Mouse (Mus musculus): ENCODE data around the gene Gm45623. TPM values are rescaled to one million over a fixed set of nuclear protein-coding genes. Genes with fewer than 3 reads are reported as not detected.

Gene Gm45623
- total RNA-seq, 2 experiments from 2014 or later = not detected

Other genes starting within 250 kb of the Gm45623 start
- under 1 TPM; 0.74 to 0.87 TPM for gene Fbxl21, start 231.4 kb downstream of the Gm45623 start, total RNA-seq (2021)
- gene Lect2, start 205.3 kb downstream of the Gm45623 start, total RNA-seq (2021) = not detected
- gene Tgfbi, start 144.3 kb downstream of the Gm45623 start, total RNA-seq (2021) = 10 to 100 TPM; 19.5 to 22.9 TPM
- gene Smad5, start 50.8 kb downstream of the Gm45623 start, total RNA-seq (2021) = 10 to 100 TPM; 26.6 to 26.9 TPM
- not detected for gene Trpc7, start 142.2 kb upstream of the Gm45623 start, total RNA-seq (2021)

Measured in heart, adult 18-20 months (tissue).